Mouse (Mus musculus) liver, postnatal 0 days (tissue): ENCODE data around the gene Ltbr.

ENCODE experiments used
- CTCF ChIP-seq: sonication (generic); IDR thresholded peaks from 2 replicates; pipeline ENCODE4 v1.5.1; 2016; ENCODE audit warnings: antibody characterized with exemption, low read depth
- EP300 ChIP-seq: IDR thresholded peaks from 2 replicates; pipeline ENCODE4 v1.6.1; 2016; ENCODE audit warnings: antibody characterized with exemption, low read depth, mild to moderate bottlenecking

GRCm38 (mm10) chr6:125294049-125294448 is 19.6 kb downstream of the Ltbr start:
- TF ChIP-seq CTCF (no peak), EP300 (no peak)
